Mouse (Mus musculus) gonadal fat pad, adult 2 months (tissue): ENCODE results near the gene Aunip. TPM values are rescaled to one million over a fixed set of nuclear protein-coding genes. Genes with fewer than 3 reads are reported as not detected.

Source experiments
- DNase-seq: peaks from one replicate; pipeline ENCODE4 v3.0.0-alpha.2; 2012; ENCODE audit warnings: low read depth
- polyA plus RNA-seq: library from polyadenylated mRNA; depleted of rRNA; stranded (reverse); fragments of >200 nt; gene quantifications from 2 replicates; pipeline ENCODE4 v1.2.3, GENCODE M21; 2012; rRNA removed

Gene Aunip
- polyA plus RNA-seq, 1 experiment = 0.35 TPM

DNA sequence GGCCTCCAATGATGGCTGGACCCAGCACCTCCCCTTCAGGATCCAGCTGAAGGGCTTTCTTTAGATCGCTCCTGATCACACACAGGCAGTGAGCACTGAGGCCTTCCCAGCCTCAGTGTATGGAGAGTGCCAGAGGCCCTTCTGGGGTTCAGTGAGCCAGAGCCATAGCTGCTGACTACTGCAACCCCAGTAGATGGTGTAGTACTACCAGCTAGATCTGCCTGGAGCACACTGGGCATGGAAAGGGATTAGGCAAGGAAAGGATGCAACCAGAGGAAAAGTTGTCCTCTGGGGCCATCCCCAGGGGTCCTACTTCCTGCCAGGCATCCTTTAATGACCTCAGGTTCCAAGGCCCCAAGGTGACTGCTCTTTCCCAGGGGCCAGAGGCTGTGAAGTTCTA lies 42.8 kb downstream of the Aunip start:
- no peak for DNase-seq

DNA sequence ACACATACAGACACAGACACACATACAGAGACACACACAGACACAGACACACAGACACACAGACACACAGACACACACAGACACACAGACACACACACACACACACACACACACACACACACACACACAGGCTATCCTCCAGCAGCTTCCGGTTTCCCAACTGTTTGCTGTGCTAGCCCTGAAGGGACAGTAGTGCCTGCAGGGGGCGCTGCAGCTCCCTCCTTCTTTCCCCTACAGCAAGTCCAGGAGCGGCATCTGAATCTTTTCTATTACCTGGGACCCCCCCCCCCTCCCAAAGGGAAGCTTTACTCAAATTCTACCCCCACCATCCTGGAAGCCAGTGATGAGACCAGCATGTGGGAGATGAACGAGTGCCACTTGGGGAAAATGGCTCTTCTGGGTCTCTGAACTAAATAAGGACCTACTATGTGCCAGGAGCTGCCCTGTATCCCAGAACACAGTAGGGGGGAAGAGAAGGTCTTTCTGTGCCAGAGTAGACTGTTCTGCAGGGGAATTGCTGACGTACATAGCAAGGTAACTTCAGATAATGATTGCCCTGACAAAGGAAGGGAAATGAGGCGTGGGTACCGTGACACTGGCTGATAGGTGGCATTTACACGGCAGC lies 45.3 kb downstream of the Aunip start:
- DNase-seq = no peak

DNA sequence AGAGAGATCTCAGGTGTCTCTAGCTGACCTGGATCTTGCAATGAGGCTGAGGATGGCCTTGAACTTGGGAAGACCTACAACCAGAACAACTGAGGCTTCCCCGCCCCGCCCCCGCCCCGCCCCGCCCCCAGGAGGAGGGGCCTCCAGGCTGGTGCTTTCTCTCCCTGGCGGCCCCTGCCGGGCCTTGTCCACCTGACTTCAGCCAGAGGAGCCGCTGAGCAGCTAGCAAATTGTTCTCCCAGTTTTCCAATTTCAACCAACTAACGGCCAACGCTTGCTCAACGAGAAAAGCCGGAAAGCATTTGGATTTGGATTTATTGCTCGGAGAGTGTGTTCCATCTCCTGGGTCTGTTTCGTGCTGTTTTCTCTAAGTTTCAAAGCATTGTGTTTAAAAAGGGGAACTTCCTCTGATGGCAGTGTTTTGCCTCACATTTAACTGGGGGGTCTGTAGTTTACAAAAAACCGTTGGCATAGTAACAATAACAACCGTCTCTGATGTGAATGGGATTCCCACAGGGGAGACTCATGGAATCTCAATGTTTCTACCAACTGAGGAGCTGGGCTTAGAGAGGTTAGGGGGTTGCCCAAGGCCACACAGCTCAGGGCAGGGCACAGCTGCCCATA lies 46.9 kb downstream of the Aunip start:
- DNase-seq = no peak

DNA sequence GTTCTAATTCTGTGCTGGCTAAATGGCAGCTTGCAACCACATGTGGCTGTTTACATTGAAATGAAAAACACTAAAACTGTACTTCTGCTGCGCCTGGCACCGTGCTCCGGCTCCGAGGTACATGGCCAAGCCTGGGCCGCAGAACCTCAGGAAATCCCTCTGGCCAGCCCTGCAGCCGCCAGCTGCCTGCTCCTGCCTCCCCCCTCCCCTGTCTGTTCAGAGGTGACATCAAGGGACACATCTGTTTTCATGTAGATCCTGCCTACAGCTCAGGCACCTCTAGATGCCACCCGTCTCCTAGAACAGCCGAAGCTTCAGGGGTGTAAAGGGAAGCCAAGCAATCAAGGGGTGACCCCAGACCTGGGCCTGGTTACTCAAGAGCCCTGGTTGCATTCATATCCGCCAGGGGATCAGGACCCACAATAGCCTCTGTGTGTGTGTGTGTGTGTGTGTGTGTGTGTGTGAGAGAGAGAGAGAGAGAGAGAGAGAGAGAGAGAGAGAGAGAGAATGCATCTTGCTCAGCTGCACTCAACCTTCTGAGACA lies 47.8 kb downstream of the Aunip start:
- no peak for DNase-seq

DNA sequence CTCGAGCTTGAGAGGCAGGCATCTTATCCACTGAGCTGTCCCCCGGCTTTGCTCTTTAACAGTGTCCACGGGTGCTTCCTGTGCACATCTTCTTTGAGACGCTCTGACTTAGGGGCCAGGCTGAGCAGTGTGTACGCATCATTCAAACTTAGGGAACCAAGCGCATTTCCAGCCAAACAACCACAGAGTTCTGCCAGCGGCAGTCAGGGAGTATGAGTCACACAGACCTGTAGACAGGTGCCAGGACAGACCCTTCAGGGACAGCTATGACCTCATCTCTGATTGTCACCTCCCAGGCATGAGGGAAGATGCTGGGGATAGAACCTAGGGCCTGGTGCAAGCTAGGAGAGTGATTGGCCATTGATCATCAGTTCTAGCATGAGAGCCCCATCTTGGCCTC lies 48.4 kb downstream of the Aunip start:
- no peak for DNase-seq

DNA sequence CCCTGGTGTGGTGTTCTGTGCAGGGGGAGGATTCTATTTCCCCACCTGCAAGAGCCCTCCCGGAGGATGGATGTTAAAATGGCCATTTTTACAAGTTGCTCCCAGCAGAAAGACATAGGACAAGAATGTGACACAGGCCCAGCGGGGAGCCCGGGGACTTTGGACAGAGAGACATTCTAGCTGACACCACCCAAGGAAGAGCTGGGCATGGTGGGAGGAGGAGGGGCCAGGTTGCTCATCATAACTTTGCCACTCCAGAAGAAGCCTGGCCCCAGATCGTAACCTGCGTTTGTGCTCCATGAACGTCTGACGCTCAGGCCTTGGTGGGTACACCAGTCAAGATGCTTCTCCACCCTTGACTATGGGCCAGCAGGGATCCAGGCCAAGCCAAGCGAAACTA lies 49.9 kb downstream of the Aunip start:
- DNase-seq = no peak

DNA sequence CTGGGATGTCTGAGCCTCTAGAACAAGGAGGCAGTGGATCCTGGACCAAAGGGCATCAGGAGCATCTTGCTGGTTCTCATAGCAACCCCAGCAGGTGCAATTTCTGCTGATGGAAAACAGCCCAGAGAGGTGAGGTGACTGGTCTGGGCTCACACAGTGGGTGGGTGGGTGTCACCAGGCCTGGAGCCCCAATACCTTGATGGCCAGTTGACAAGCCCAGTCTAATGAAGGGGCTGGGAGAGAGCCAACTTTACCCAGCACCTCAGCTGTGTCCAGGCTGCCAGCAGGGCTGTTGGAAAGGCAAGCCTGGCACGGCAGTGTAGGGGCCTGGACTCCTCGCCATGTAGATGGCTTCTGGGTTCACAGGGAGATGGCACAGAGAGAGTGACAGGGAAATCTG lies 51.2 kb downstream of the Aunip start:
- DNase-seq = no peak

DNA sequence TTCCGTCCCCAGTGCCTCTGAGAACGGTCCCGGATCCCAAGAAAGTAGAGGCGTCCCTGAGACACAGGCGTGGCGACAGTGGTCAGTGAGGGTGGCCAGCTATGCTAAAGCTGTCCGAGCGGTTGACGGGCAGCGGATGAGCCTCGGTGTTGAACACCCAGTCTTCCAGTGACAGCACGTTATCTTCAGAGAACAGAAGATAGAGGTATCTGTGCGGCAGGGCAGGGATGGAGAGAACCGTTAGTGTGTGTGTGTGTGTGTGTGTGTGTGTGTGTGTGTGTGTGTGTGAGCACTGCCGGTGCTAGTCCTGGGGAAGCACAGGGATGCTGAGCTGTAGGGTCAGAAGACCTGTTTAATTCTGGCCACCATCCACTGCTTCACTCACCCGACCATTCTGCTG lies 52.8 kb downstream of the Aunip start:
- no peak for DNase-seq

DNA sequence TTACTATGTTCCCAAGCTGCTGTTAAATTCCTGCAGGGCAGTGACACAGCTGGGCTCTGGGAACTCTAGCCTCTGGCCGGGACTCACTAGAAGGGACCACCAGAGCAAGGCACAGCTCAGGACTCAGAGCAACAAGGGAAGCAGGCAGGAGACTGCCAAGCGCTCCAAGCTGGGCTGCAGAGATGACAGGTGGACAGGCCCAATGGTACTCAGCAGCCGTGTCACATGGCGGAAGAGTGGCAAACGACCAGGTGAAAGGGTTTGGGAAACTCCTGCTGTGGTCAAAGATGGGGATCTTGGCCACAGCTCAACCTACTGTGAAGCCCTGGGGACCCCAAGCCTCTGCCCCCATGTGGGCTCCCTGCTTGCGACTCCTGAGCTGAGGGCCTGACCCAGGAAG lies 53.3 kb downstream of the Aunip start:
- DNase-seq = no peak

DNA sequence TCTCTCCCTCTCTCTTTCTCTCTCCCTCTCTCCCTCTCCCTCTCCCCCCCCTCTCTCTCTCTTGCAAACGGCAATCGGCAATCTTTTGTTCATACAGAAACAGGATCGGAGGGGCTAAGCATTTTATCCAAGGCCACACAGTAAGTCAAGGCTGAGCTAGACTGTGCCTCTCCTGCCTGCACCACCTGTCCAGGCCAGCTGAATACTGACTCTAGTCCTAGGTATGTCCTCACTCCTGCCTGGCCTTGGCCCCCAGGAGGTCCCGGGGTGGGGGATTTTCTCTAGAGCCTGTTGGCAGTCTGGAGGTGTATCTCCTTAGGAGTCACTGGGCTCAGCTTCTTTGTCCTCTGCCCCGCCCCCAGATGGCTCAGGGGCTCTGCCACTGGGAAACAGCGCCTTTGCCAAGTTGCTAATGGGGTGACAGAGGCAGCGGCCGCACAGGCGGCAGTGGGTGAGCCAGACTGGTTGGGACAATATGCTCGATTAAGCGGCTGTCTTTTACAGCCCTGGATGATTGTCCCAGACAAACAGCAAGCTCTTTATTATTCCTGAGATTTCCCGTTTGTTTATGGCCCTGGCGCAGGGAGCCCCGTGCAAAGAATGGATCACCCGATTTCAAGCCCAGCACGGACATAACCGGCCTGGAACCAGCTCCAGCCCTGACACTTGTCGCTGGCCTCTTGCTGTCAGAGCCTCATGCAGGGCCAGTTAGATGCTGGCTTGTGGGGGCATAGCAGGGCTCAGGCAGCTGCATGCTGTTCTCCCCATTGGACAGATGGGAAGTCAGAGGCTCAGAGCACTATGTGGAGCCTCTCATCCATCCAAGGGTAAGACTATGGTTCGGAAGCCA lies 56.8 kb downstream of the Aunip start:
- DNase-seq = no peak

DNA sequence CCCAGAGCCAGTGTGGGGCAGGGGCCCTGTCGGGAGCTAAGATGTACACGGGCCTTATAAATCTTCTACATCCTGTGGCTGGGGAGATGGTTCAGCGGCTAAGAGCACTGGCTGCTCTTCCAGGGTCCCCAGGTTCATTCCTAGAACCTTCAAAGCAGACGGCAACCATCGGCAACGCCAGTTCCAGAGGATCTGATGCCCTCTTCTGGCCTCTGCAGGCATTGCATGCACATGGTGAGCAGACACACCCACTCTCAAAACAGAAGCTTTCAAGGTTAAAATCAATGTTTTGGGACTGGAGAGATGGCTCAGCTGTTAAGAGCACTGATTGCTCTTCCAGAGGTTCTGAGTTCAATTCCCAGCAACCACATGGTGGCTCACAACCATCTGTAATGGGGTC lies 58.4 kb downstream of the Aunip start:
- DNase-seq = no peak

DNA sequence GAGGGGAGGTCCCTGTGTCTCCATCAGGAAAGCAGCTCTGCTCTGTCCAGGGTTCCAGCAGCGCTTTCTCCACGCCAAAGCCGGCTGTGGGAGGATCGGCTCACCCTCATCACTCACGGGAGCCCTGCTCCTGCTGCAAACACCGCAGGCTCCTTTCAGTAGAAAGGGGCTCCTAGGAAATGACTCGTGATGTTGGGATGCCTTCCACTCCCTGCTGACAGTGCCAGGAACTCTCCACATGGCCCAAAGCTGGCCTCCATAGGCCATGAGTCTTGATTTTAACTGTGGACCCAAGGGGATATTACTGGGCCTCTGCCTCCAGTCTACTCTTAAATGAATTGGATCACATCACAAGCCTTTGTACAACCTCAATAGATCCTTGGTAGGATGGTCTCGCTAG lies 59.0 kb downstream of the Aunip start:
- no peak for DNase-seq

DNA sequence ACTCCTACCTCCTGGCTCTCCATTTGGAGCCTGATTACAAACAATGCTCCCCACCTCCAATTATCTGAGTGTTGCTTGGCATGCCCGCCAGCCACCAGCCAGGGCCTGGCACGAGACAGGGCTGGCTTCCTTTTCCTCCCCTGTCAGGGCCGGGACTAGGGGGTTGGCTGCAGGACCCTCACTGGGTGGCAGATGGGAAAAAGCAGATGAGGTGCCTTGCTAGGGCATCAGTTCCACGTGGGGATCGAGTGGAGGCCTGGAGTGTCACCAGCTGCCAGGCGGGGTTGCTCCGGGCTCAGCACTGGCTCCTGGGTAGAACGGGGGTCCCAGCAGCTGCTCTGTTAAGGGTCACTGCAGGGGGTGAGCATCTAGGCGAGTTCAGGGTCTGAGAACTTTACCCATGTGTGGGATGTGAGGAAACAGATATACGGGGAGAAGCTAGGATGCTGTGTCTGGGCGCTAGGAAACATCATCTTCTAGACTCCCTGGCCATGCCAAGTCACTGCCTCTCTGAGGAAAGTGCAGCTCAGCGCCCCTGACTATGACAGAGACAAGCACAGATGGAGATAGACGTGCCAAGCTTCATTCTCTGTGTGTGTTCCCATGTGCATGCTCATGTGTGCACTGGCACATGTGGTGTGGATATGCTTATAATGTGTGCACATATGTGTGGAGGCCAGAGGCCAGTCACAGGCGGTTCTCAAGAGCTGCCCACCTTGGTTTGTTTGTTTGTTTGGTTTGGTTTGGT lies 60.1 kb downstream of the Aunip start:
- DNase-seq = no peak

DNA sequence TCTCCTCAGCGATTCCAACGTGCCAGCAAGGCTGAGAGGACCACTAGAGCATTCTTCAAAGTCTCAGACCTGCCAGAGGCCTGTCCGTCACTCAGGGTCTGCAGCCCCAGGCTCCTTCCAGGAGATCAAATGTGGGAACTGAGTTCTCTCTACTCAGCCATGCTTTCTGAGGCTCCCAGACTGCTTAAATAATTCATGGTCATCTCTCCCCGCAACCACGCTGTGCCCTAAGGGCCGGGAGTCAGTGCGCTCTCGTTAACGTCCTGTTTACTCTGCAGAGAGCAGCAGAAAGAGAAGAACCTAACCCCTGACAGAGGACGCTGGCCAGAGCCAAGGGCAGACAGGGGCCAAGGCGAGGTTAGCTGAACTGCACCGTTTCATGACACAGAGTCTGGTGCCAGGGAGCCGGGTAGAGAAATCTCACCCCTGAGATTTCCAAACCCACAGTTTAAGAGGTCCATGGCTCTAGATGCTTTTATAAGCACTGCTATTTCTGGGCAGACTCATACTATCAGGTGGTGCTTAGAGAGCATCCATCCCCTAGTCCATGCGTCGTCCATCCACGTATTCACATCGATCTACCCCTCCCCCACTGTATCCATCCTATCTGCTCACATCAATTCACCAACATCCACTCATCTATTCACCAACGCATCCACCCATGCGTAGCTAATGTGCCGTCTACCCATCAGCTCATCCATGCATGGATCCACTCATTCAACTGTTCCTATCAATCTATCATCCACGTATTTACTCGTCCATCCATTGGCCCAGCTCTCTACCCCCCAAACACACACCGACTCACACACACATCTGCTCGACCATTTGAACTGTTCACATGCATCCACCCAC lies 61.9 kb downstream of the Aunip start:
- no peak for DNase-seq

Other genes starting within 250 kb of the Aunip start
- gene Pdik1l, start 223.1 kb upstream of the Aunip start, polyA plus RNA-seq = 6.8 and 8.3 TPM in 2 replicates
- 1.0 and 1.1 TPM in 2 replicates for gene Trim63, start 195.9 kb upstream of the Aunip start, polyA plus RNA-seq
- 41.8 and 53.7 TPM in 2 replicates for gene Slc30a2, start 167.8 kb upstream of the Aunip start, polyA plus RNA-seq
- gene Extl1, start 127.1 kb upstream of the Aunip start, polyA plus RNA-seq = 2.7 and 3.2 TPM in 2 replicates
- 47.4 and 66.4 TPM in 2 replicates for gene Pafah2, start 114.7 kb upstream of the Aunip start, polyA plus RNA-seq
- gene Stmn1, start 42.7 kb upstream of the Aunip start, polyA plus RNA-seq = 3.5 and 7.7 TPM in 2 replicates
- 37.7 and 48.2 TPM in 2 replicates for gene Paqr7, start 14.3 kb upstream of the Aunip start, polyA plus RNA-seq
- 113 and 153 TPM in 2 replicates for gene Mtfr1l, start 24.4 kb downstream of the Aunip start, polyA plus RNA-seq
- gene Selenon, start 41.2 kb downstream of the Aunip start, polyA plus RNA-seq = 20.1 and 22.9 TPM in 2 replicates
- 5.7 and 8.0 TPM in 2 replicates for gene Man1c1, start 193.3 kb downstream of the Aunip start, polyA plus RNA-seq